Mouse (Mus musculus) embryonic facial prominence, embryonic 14.5 days (tissue): ENCODE results near the gene Tnr. TPM values are rescaled to one million over a fixed set of nuclear protein-coding genes. Genes with fewer than 3 reads are reported as not detected.

ENCODE experiments used
- ATAC-seq: fragments of 200-750 bp; cut with Nextera tagmentation; 2 replicates; pipeline ENCODE4 v1.8.0; 2017; ENCODE audit warnings: low read depth, moderate number of reproducible peaks, moderate TSS enrichment
- DNase-seq: peaks from one replicate; pipeline ENCODE4 v3.0.0-alpha.2; 2015; ENCODE audit warnings: low spot score
- H3K27ac ChIP-seq: fragments of 300-500 bp; sonication (generic); replicated peaks from 2 replicates; pipeline ENCODE4 v1.5.1; 2014; ENCODE audit warnings: low read depth, mild to moderate bottlenecking, low read length, moderate library complexity
- H3K27me3 ChIP-seq: fragments of 300-500 bp; sonication (generic); replicated peaks from 2 replicates; pipeline ENCODE4 v1.6.1; 2014; ENCODE audit warnings: low read length; ENCODE audit not compliant: control insufficient read depth, insufficient read depth
- H3K36me3 ChIP-seq: fragments of 300-500 bp; sonication (generic); 2 replicates; pipeline ENCODE4 v1.6.1; 2014; ENCODE audit warnings: low read length, mixed read lengths; ENCODE audit not compliant: control insufficient read depth, insufficient read depth
- H3K4me1 ChIP-seq: fragments of 300-500 bp; sonication (generic); 2 replicates; pipeline ENCODE4 v1.6.1; 2014; ENCODE audit warnings: antibody characterized with exemption, low read length; ENCODE audit not compliant: control insufficient read depth, insufficient read depth
- H3K4me2 ChIP-seq: fragments of 300-500 bp; sonication (generic); 2 replicates; pipeline ENCODE4 v1.6.1; 2014; ENCODE audit warnings: low read depth, mild to moderate bottlenecking, low read length, moderate library complexity, mixed read lengths
- H3K4me3 ChIP-seq: fragments of 300-500 bp; sonication (generic); 2 replicates; pipeline ENCODE4 v1.5.1; 2014; ENCODE audit warnings: low read depth, mild to moderate bottlenecking, low read length
- H3K9ac ChIP-seq: fragments of 300-500 bp; sonication (generic); 2 replicates; pipeline ENCODE4 v1.6.1; 2014; ENCODE audit warnings: low read depth, mild to moderate bottlenecking, low read length, moderate library complexity, mixed read lengths
- H3K9me3 ChIP-seq: fragments of 300-500 bp; sonication (generic); 2 replicates; pipeline ENCODE4 v1.6.1; 2016; ENCODE audit warnings: low read length; ENCODE audit not compliant: control insufficient read depth
- WGBS: fragments of 180-500 bp; shearing (Covaris S2); extraction: QIAGEN DNeasy Blood & Tissue Kit; methylation state at CpG from one replicate; pipeline ENCODE4 v1.1.7; 2014; 5-methylcytosine and 5-hydroxymethylcytosine counted together
- polyA plus RNA-seq: library from polyadenylated mRNA; unstranded; fragments of >200 nt; fragmentation: Nextera tagmentation; extraction: Ambion mirVana; gene quantifications from 2 replicates; pipeline ENCODE4 v1.2.1, GENCODE M21; 2014

Tnr gene
- polyA plus RNA-seq, 1 experiment from 2014 or later = 0.11 TPM

DNA sequence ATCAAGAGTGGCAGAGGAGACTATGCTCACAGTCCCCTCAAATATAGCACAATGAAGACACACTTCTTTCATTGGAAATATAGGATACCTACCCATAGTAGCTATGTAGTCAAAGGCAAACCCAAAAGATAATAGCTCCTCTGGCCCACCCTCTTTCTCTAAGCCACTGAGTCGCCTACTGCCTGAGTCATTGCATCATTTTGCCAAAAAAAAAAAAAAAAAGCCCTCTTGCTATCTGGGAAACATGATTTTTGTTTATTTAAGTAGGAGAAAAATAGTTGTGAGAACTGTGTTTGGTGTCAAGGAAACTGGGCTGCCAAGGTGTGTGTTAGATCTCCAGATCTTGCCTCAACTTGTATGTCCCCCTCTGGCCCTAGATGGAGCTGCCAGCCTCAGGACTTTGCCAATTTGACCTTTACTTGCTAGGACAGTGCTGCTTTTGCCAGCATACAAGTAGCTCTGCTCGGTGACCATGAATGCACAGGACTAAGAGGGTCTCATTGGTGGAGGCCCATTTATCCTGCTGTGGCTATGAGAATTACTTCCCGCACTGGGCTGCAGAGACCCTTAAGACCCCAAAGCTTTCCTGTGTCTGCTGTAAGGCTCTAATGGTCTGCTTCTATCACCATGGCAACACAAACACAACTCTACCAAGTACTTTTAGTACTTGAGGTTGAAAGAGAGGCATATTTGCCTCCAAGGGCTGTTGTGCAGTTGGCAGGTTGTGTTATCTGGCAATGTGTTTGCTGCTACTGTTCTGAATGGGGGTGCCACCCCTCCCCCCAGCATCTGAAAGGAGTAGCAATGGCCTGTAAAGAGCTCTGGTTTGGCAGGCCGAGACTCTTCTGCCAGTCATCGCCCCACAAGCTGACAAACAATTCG lies 137.3 kb downstream of the Tnr start:
- no peaks in the 10 kb centered on the region for H3K27me3 ChIP-seq
- no peaks in the 10 kb centered on the region for H3K36me3 ChIP-seq
- no peak overlapping the region for H3K9ac ChIP-seq
- H3K27ac ChIP-seq = no peak overlapping the region
- 74% methylated on average over 6 of the region's 6 CpGs for WGBS
- 0 out of 2 replicates have a peak, but pooled peaks cover 8% of the 10 kb centered on the region for H3K4me1 ChIP-seq
- no peak overlapping the region for H3K4me3 ChIP-seq
- ATAC-seq (no peak), DNase-seq (no peak)
- H3K4me2 ChIP-seq = no peak overlapping the region
- H3K9me3 ChIP-seq = no peaks in the 10 kb centered on the region

DNA sequence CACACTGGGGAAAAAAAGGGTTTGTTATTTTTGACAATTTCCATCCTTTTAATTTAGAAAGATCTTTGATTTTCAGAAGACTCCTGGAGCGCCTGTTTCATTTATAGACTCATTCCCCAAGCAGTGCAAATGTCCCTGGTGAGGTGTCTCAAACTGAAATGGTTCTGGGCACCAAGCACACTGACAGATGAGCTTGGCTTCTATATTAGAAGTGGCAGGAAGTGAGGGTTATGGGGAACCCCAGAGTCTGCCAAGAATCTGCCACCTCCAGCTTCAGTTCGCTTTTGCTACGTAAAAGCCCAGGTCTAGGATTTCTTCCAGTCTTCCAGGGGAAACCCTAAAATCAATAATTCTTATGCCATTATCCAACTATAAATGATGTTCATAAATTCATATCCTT lies 140.9 kb downstream of the Tnr start:
- WGBS = 75% methylated on average over 3 of the region's 3 CpGs
- DNase-seq (no peak), ATAC-seq (no peak)
- Histone ChIP-seq H3K9me3 (no peaks in the 10 kb centered on the region), H3K27me3 (0 out of 2 replicates have a peak, but pooled peaks cover 4% of the 10 kb centered on the region), H3K4me3 (no peak overlapping the region), H3K36me3 (no peaks in the 10 kb centered on the region), H3K4me1 (no peaks in the 10 kb centered on the region), H3K4me2 (no peak overlapping the region), H3K27ac (no peak overlapping the region), H3K9ac (no peak overlapping the region)

DNA sequence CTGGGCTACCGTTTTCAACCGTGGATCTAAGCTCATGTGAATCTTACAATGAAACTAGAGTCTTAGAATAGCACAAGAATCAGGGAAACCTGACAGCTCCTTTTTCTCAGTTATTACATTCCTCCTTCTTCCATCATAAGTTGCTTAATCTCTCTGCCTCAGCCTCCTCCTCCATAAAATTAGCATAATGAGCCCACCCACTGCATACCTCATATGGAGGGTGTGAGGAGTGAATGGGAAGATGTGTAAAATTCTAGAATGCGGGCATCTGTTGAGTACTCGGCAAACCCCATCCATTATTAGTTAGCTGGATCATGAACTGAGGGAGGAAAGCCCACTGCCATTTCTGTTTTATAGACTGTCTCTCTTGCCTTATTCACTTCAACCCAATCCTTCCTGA lies 141.4 kb downstream of the Tnr start:
- Histone ChIP-seq H3K9ac (no peak overlapping the region), H3K4me1 (no peaks in the 10 kb centered on the region), H3K27me3 (0 out of 2 replicates have a peak, but pooled peaks cover 4% of the 10 kb centered on the region), H3K9me3 (no peaks in the 10 kb centered on the region), H3K36me3 (no peaks in the 10 kb centered on the region), H3K27ac (no peak overlapping the region), H3K4me3 (no peak overlapping the region), H3K4me2 (no peak overlapping the region)
- 80% methylated on average over 4 of the region's 4 CpGs for WGBS
- no peak for ATAC-seq
- no peak for DNase-seq

DNA sequence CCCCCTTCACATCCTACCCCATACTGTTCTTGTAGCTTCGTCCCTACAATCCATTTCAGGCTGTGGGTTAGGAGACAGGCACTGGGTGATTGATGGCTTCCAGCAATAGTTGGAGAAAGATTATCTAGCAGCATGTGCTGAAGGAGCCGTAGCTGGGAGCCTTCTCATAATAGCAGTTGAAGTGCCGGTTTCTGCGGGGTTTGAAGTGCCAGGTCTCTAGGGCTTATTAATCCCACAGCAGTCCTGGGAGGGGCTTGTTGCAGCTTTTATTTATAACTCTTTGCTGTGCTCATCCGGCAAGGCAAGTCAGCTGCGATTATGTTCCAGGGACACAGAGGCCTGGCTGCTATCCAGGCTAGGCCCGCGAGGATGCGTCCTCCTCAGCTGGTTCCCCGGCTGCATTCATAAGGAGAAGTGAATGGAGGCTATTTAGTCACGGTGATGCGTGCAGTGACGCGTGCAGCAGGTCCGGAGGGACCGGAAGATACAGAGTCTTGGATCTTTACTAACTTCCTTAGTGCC lies 147.1 kb downstream of the Tnr start:
- peaks cover 7% of the 10 kb centered on the region; the same call in 1 of the 2 replicates for H3K4me1 ChIP-seq
- H3K9ac ChIP-seq = no peak overlapping the region
- peak overlapping the region; percentile 10; the same call in 1 of the 2 replicates for H3K4me2 ChIP-seq
- no peak overlapping the region for H3K4me3 ChIP-seq
- 26% methylated on average over 16 of the region's 16 CpGs for WGBS
- DNase-seq = peak; percentile 81
- H3K27me3 ChIP-seq = 0 out of 2 replicates have a peak, but pooled peaks cover 4% of the 10 kb centered on the region
- no peaks in the 10 kb centered on the region for H3K9me3 ChIP-seq
- H3K27ac ChIP-seq = no peak overlapping the region
- peak; percentile 87 for ATAC-seq
- H3K36me3 ChIP-seq = no peaks in the 10 kb centered on the region

DNA sequence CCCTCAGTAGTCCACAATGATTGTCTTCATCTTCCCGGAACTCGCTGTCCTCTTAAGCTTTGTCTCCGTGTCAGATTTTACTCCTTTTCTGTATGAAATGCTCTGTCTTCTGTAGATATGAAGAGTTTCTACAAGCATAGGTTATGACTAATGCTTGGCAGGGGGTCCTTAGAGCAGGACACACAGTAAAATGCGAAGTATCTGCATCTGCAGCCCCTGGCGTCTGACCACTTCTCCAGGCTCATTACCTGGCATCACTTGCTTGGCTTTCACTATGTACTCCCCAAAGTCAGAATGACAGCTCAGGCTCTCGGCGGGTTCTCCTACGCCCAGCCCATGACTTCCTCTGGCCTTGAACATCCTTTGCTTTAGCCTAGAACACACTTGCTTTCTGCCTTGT lies 147.6 kb downstream of the Tnr start:
- 0 out of 2 replicates have a peak, but pooled peaks cover 4% of the 10 kb centered on the region for H3K27me3 ChIP-seq
- no peak overlapping the region for H3K27ac ChIP-seq
- H3K9me3 ChIP-seq = no peaks in the 10 kb centered on the region
- 87% methylated on average over 8 of the region's 8 CpGs for WGBS
- H3K4me3 ChIP-seq = no peak overlapping the region
- H3K9ac ChIP-seq = no peak overlapping the region
- H3K4me2 ChIP-seq = no peak overlapping the region
- H3K4me1 ChIP-seq = peaks cover 7% of the 10 kb centered on the region; the same call in 1 of the 2 replicates
- ATAC-seq = no peak
- H3K36me3 ChIP-seq = no peaks in the 10 kb centered on the region
- DNase-seq = no peak

DNA sequence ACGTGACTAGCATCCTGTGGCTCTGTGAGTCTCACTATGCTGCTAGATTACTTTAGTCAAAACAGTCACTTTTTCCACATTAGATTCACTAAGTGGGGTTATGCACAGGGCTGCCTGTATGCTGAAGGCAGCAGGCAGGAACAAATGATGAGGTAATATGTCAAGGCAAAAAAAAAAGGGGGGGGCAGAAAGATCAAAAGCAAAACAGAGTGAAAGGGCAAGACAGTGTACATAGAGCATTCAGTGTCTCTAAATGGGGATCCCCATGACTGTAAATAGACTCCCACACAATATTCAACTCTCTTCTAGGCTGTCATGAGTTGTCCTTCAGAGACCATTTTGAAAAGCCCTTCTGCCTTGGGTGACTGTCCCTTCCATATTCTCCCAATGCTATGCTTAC lies 150.7 kb downstream of the Tnr start:
- Histone ChIP-seq H3K4me2 (no peak overlapping the region), H3K9ac (no peak overlapping the region), H3K4me3 (no peak overlapping the region), H3K36me3 (no peaks in the 10 kb centered on the region), H3K4me1 (peaks cover 11% of the 10 kb centered on the region; the same call in 1 of the 2 replicates), H3K27me3 (no peaks in the 10 kb centered on the region), H3K9me3 (no peaks in the 10 kb centered on the region), H3K27ac (no peak overlapping the region)
- 58% methylated on average over 1 of the region's 1 CpGs for WGBS
- no peak for DNase-seq
- ATAC-seq = no peak

DNA sequence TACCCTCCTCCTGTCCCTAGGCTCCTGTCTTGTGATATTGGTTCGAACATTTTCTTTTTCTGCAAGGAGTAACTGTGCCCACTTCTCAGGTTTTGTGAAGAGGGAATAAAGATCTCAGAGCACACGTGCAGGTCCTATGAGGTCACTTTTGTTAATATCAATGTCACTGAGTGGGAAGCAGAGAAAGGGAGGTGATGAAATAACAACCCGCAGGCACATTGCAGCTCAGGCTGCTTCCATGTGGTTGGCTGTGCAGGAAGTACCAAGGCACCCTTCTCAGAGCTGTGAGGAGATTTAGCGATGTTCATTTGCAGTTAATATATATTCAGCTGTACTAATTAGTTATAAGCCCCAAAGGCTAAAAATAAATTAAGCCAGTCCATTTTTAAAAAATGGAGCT lies 151.9 kb downstream of the Tnr start:
- no peak overlapping the region for H3K27ac ChIP-seq
- no peak overlapping the region for H3K4me2 ChIP-seq
- no peak for DNase-seq
- H3K4me1 ChIP-seq = peaks cover 9% of the 10 kb centered on the region; the same call in 1 of the 2 replicates
- no peak for ATAC-seq
- no peaks in the 10 kb centered on the region for H3K9me3 ChIP-seq
- WGBS = 57% methylated on average over 4 of the region's 4 CpGs
- H3K4me3 ChIP-seq = no peak overlapping the region
- H3K27me3 ChIP-seq = no peaks in the 10 kb centered on the region
- no peak overlapping the region for H3K9ac ChIP-seq
- H3K36me3 ChIP-seq = no peaks in the 10 kb centered on the region

DNA sequence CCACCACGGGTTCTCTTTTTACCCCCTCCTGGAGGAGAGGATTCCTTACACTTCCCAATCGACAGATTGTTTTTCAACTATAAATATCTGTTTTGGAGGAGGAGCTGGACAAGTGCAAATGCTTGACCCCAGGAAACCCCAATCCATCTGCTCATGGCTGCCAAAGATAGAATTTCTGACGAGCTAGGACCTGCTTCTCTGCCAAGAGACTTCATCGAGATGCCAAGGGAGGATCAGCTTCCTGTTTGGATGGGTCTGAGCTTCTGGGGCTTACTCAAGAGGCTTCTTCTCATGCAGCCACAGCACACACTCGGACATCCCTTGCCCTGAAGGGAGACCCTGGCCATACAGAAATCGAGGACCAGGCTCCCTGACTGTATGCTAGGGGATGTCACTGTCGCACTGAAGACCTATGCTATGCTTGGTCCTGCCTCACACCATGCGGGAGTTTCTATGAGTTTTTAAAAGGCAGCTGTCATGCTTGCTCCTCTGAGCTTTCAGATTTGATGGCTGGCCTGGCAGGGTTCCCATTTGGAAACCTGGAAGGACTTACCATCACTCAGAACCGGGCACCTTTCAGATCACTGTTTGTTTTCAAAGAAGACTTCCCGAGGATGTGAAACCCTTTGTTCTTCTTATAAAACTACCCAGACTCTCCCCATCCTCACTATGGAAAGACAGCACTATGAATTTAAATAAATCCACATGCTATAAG lies 154.8 kb downstream of the Tnr start:
- Histone ChIP-seq H3K27ac (no peak overlapping the region), H3K4me2 (no peak overlapping the region), H3K9ac (no peak overlapping the region), H3K4me3 (no peak overlapping the region), H3K9me3 (no peaks in the 10 kb centered on the region), H3K27me3 (no peaks in the 10 kb centered on the region), H3K4me1 (peaks cover 4% of the 10 kb centered on the region; the same call in 1 of the 2 replicates), H3K36me3 (no peaks in the 10 kb centered on the region)
- DNase-seq (no peak), ATAC-seq (no peak)
- WGBS = 50% methylated on average over 10 of the region's 10 CpGs
